Mouse (Mus musculus): ENCODE data around the gene Fam124a. TPM values are rescaled to one million over a fixed set of nuclear protein-coding genes. Genes with fewer than 3 reads are reported as not detected.
"Not testable (repeated sequence)": the region's sequence is repeated elsewhere in the genome, so short reads cannot be mapped to it uniquely, and the experiment has no call there.

The Fam124a gene
- polyA plus RNA-seq, 1 experiment from 2014 or later = 3.4 TPM

- H3K4me1 ChIP-seq (replicated peaks) = no peaks in the 10 kb centered on the region
- H3K4me3 ChIP-seq (replicated peaks) = no peak overlapping the region
- ATAC-seq (ENCODE audit: low read depth) = no peak
- WGBS (ENCODE audit: insufficient replicate concordance) = 21% methylated on average over 9 of the region's 9 CpGs
- H3K9ac ChIP-seq = no peak overlapping the region
- no peak overlapping the region for H3K4me2 ChIP-seq
- H3K27ac ChIP-seq = no peak overlapping the region
- H3K27me3 ChIP-seq = no peaks in the 10 kb centered on the region
- no peaks in the 10 kb centered on the region for H3K9me3 ChIP-seq (replicated peaks)
- H3K36me3 ChIP-seq = no peaks in the 10 kb centered on the region
- no peak for DNase-seq
Measured at GRCm38 (mm10) chr14:62637436-62638344, 82.2 kb downstream of the Fam124a start.

GRCm38 (mm10) chr14:62638345-62638702 is 82.8 kb downstream of the Fam124a start:
- Histone ChIP-seq H3K4me3 (replicated peaks) (no peak overlapping the region), H3K4me2 (no peak overlapping the region), H3K36me3 (no peaks in the 10 kb centered on the region), H3K9me3 (replicated peaks) (no peaks in the 10 kb centered on the region), H3K9ac (no peak overlapping the region), H3K4me1 (replicated peaks) (no peaks in the 10 kb centered on the region), H3K27me3 (no peaks in the 10 kb centered on the region), H3K27ac (no peak overlapping the region)
- DNase-seq (no peak), ATAC-seq (ENCODE audit: low read depth) (no peak)
- 50% methylated on average over 6 of the region's 6 CpGs for WGBS (ENCODE audit: insufficient replicate concordance)

GRCm38 (mm10) chr14:62639111-62639510 is 83.6 kb downstream of the Fam124a start:
- Histone ChIP-seq H3K4me3 (replicated peaks) (no peak overlapping the region), H3K4me1 (replicated peaks) (no peaks in the 10 kb centered on the region), H3K9ac (no peak overlapping the region), H3K27ac (no peak overlapping the region), H3K36me3 (no peaks in the 10 kb centered on the region), H3K9me3 (replicated peaks) (no peaks in the 10 kb centered on the region), H3K27me3 (no peaks in the 10 kb centered on the region), H3K4me2 (no peak overlapping the region)
- ATAC-seq (ENCODE audit: low read depth) = no peak
- DNase-seq = no peak
- 40% methylated on average over 6 of the region's 6 CpGs for WGBS (ENCODE audit: insufficient replicate concordance)

GRCm38 (mm10) chr14:62639551-62639950 is 84.0 kb downstream of the Fam124a start:
- 69% methylated on average over 5 of the region's 5 CpGs for WGBS (ENCODE audit: insufficient replicate concordance)

GRCm38 (mm10) chr14:62640396-62640795 is 84.9 kb downstream of the Fam124a start:
- no peaks in the 10 kb centered on the region for H3K9me3 ChIP-seq (replicated peaks)
- no peaks in the 10 kb centered on the region for H3K36me3 ChIP-seq
- no peaks in the 10 kb centered on the region for H3K4me1 ChIP-seq (replicated peaks)
- no peak for DNase-seq
- H3K27ac ChIP-seq = no peak overlapping the region
- no peak overlapping the region for H3K9ac ChIP-seq
- no peaks in the 10 kb centered on the region for H3K27me3 ChIP-seq
- 53% methylated on average over 4 of the region's 4 CpGs for WGBS (ENCODE audit: insufficient replicate concordance)
- H3K4me3 ChIP-seq (replicated peaks) = no peak overlapping the region
- no peak for ATAC-seq (ENCODE audit: low read depth)
- H3K4me2 ChIP-seq = no peak overlapping the region

More at GRCm38 (mm10) chr14:62639551-62639950, 84.0 kb downstream of the Fam124a start:
- Histone ChIP-seq H3K9ac (no peak overlapping the region), H3K4me1 (replicated peaks) (no peaks in the 10 kb centered on the region), H3K4me2 (no peak overlapping the region), H3K27ac (no peak overlapping the region), H3K36me3 (no peaks in the 10 kb centered on the region), H3K9me3 (replicated peaks) (no peaks in the 10 kb centered on the region), H3K27me3 (no peaks in the 10 kb centered on the region), H3K4me3 (replicated peaks) (no peak overlapping the region)
- DNase-seq (no peak), ATAC-seq (ENCODE audit: low read depth) (no peak)

GRCm38 (mm10) chr14:62642368-62642767 is 86.8 kb downstream of the Fam124a start:
- not testable (repeated sequence) for H3K27ac ChIP-seq; H3K36me3 ChIP-seq; H3K4me3 ChIP-seq (replicated peaks); H3K4me1 ChIP-seq (replicated peaks); DNase-seq; ATAC-seq (ENCODE audit: low read depth); H3K9me3 ChIP-seq (replicated peaks); H3K4me2 ChIP-seq; H3K27me3 ChIP-seq; H3K9ac ChIP-seq
- WGBS (ENCODE audit: insufficient replicate concordance) = 64% methylated on average over 6 of the region's 7 CpGs

- Histone ChIP-seq H3K9ac (no peak overlapping the region), H3K27me3 (no peaks in the 10 kb centered on the region), H3K36me3 (no peaks in the 10 kb centered on the region), H3K4me2 (no peak overlapping the region), H3K4me1 (replicated peaks) (no peaks in the 10 kb centered on the region), H3K4me3 (replicated peaks) (no peak overlapping the region), H3K27ac (no peak overlapping the region), H3K9me3 (replicated peaks) (no peaks in the 10 kb centered on the region; the same call in 1 of the 2 replicates)
- 77% methylated on average over 6 of the region's 6 CpGs for WGBS (ENCODE audit: insufficient replicate concordance)
- DNase-seq = no peak
- no peak for ATAC-seq (ENCODE audit: low read depth)
Measured at GRCm38 (mm10) chr14:62648405-62648804, 92.9 kb downstream of the Fam124a start.

- no peak overlapping the region for H3K4me3 ChIP-seq (replicated peaks)
- H3K9me3 ChIP-seq (replicated peaks) = no peaks in the 10 kb centered on the region; the same call in 1 of the 2 replicates
- no peaks in the 10 kb centered on the region for H3K27me3 ChIP-seq
- no peaks in the 10 kb centered on the region for H3K36me3 ChIP-seq
- H3K4me2 ChIP-seq = no peak overlapping the region
- no peak for ATAC-seq (ENCODE audit: low read depth)
- H3K27ac ChIP-seq = no peak overlapping the region
- 38% methylated on average over 3 of the region's 3 CpGs for WGBS (ENCODE audit: insufficient replicate concordance)
- H3K4me1 ChIP-seq (replicated peaks) = no peaks in the 10 kb centered on the region
- no peak for DNase-seq
- no peak overlapping the region for H3K9ac ChIP-seq
Measured at GRCm38 (mm10) chr14:62650376-62650775, 94.8 kb downstream of the Fam124a start.

- no peak overlapping the region for H3K9ac ChIP-seq
- H3K27ac ChIP-seq = no peak overlapping the region
- H3K27me3 ChIP-seq = no peaks in the 10 kb centered on the region
- H3K4me2 ChIP-seq = no peak overlapping the region
- H3K36me3 ChIP-seq = no peaks in the 10 kb centered on the region
- DNase-seq = no peak
- 69% methylated on average over 3 of the region's 3 CpGs for WGBS (ENCODE audit: insufficient replicate concordance)
- ATAC-seq (ENCODE audit: low read depth) = no peak
- no peak overlapping the region for H3K4me3 ChIP-seq (replicated peaks)
- H3K9me3 ChIP-seq (replicated peaks) = no peaks in the 10 kb centered on the region; the same call in 1 of the 2 replicates
- no peaks in the 10 kb centered on the region for H3K4me1 ChIP-seq (replicated peaks)
Measured at GRCm38 (mm10) chr14:62651771-62652170, 96.2 kb downstream of the Fam124a start.

- H3K9ac ChIP-seq = no peak overlapping the region
- H3K9me3 ChIP-seq (replicated peaks) = no peaks in the 10 kb centered on the region
- H3K4me3 ChIP-seq (replicated peaks) = no peak overlapping the region
- H3K27ac ChIP-seq = no peak overlapping the region
- H3K27me3 ChIP-seq = no peaks in the 10 kb centered on the region
- DNase-seq (no peak), ATAC-seq (ENCODE audit: low read depth) (no peak)
- no peaks in the 10 kb centered on the region for H3K4me1 ChIP-seq (replicated peaks)
- 62% methylated on average over 7 of the region's 7 CpGs for WGBS (ENCODE audit: insufficient replicate concordance)
- no peaks in the 10 kb centered on the region for H3K36me3 ChIP-seq
- H3K4me2 ChIP-seq = no peak overlapping the region
Measured at GRCm38 (mm10) chr14:62655996-62656395, 100.5 kb downstream of the Fam124a start.

- 35% methylated on average over 3 of the region's 3 CpGs for WGBS (ENCODE audit: insufficient replicate concordance)
- H3K27me3 ChIP-seq = no peaks in the 10 kb centered on the region
- no peak overlapping the region for H3K27ac ChIP-seq
- no peak overlapping the region for H3K4me2 ChIP-seq
- H3K36me3 ChIP-seq = no peaks in the 10 kb centered on the region
- DNase-seq (no peak), ATAC-seq (ENCODE audit: low read depth) (no peak)
- H3K9ac ChIP-seq = no peak overlapping the region
- H3K9me3 ChIP-seq (replicated peaks) = no peaks in the 10 kb centered on the region
- no peaks in the 10 kb centered on the region for H3K4me1 ChIP-seq (replicated peaks)
- H3K4me3 ChIP-seq (replicated peaks) = no peak overlapping the region
Measured at GRCm38 (mm10) chr14:62657469-62657868, 101.9 kb downstream of the Fam124a start.
